Mouse (Mus musculus): Measurements from ENCODE around the gene 9630041A04Rik.
A peak's percentile ranks its signal among the peaks of the same experiment; 100 is the strongest.

Gene 9630041A04Rik

DNA sequence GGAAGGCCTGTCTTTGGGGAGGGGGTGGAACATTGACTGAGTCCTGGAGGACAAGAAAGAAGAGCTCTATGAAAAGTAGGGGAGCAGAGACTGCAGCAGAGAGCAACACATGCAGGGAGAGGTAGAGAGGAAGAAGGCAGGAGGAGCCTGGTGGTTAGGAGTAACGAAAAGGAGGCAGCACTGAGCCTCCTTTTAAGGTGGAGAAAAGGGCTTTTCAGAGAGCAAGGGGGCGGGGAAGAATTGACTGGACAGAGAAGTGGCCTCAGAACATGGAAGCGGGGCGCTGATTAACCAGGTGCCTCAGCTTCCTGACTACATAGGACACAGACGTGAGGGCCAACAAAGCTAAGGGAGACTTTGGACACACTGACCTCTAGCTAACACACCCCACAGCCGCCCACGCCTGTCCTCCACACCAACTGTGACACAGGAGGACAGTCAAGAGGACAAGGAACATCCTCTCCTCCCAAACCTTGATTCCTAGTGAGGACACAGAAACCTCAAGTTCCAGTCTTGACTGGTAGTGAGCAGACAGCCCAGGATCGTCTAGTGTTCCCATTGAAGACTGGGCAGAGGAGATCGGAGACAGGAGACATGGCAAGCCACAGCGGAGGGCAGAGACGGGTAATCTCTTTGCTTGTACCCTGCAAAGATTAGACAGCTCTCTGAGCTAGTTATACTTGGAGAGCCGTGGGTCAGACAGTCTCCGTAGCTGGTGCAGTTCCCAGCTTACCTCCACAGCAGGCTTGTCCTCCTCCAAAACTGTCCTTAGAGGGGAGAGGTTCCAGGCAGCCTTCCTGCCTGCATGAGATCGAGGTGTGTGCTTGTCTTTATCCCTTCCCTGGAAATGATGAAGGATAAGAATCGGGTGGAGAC lies at the start of gene 9630041A04Rik:
9630041A04Rik (plus strand) TSS at position 246 of the 876 bp plus-strand sequence.
- DNase-seq (ENCODE audit: low read depth, low spot score) = no peak

DNA sequence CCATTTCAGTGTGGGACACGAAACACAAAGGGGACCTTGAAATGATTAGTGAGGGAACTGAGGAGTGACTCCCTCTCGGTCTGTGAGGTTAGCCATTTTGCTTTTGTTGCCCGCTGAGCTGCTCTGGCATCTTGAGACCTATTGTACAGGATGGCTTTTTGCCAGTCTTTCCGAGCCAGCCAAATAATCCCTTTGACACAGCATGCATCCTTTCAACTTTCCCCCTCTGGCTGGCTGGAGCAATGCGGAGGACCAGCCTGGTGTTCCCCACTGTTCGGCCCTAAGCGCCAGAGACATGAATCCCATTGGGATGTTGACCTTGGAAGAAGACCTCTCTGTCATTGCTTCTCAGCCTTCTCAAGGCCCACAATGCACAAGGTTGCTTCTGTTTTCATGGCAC lies 37.7 kb upstream of the 9630041A04Rik start:
- no peak for DNase-seq (ENCODE audit: low read depth, low spot score)

DNA sequence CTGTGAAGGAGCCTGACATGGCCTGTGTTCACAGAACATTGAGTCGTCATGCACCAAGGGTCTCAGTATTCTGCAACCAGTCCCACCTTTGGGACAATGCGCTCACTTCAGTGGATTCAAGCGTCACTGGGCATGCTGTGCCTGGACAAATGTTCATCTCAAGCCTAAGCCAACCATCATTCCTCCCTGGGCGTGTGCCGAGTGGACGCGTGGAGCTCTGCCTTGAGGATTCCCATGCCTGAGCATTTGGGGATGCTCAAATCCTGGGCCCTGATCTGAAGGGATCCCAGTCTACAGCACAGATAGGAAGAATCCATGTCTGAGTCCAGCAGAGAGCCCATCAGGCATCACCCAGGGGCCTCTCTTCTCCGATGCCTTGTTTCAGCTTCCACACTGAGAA lies 36.0 kb upstream of the 9630041A04Rik start:
- DNase-seq (ENCODE audit: low read depth, low spot score) = no peak

DNA sequence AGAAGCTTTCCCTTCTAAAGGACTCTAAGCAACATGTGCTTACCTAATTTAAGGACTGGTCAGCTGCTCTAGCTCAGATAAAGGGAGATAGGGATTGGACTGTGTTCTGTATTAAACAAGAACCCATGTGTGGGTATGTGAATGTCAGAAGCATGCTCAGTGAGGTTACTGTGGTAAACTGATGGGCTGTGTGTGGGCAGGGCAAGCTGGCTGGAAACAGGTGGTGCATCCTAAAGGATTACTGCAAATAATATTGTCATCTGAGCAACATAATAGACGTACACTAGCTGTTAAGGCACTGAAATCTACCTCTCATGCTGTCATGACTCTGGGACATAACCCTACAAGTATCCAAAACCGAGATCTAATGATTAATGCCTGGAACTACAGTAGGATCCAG lies 28.0 kb upstream of the 9630041A04Rik start:
- DNase-seq (ENCODE audit: low read depth, low spot score) = no peak

DNA sequence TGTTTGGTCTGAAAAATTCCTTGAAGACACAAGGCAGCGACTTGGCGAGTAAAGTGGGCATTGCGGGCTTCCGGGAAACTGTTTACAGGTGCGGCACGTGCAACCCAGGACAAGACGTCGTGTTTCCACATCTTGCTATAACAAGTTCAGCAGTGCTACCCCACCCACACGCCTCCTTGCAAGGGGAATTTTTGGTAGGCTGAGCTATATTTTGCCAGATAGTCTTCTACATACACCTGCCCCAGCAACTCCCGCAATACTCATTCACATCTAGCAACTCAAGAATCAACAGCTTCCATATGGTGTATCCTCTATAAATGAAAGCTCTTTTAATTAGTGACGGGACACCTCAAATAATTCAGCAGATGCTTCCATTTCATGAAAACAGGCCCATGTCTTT lies 20.5 kb upstream of the 9630041A04Rik start:
- DNase-seq (ENCODE audit: low read depth, low spot score) = peak; percentile 52

DNA sequence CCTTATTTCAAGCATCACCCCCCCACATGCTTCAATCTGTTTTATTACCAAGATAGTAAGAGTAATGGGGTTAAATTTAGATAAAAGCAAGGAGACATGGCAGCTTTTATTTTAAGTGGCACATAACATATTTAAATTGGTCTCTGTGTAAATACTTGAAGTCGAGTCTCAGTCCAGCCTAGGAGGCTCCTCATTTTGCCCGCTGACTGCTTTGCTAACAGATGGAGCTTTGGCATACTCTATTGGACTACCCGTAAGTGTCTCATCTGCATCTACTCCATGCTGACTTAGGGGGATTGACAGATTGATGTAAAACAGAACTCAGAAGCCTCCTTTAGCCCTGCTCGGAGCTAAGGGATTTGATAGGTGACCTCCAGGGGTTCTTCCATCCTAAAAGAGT lies 17.7 kb upstream of the 9630041A04Rik start:
- no peak for DNase-seq (ENCODE audit: low read depth, low spot score)

DNA sequence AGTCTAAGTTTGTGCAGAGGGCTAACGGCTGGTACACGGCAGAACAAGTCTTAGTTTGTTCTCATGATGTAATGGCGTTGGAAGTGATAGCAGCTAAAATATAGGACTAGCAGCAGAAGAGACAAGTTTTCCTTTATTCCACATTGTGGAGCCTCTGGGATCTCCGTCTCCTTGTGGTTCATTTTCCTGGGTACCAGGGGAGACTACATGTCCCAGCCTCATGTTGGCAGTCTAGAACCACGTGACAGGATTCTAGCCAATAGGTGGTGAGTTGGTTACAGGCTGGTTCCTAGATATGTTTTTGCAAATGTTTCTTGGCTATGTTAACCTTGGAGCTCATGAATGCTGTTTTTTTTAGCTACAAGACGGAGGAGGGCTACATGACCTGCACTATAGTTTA lies 15.9 kb upstream of the 9630041A04Rik start:
- DNase-seq (ENCODE audit: low read depth, low spot score) = no peak

DNA sequence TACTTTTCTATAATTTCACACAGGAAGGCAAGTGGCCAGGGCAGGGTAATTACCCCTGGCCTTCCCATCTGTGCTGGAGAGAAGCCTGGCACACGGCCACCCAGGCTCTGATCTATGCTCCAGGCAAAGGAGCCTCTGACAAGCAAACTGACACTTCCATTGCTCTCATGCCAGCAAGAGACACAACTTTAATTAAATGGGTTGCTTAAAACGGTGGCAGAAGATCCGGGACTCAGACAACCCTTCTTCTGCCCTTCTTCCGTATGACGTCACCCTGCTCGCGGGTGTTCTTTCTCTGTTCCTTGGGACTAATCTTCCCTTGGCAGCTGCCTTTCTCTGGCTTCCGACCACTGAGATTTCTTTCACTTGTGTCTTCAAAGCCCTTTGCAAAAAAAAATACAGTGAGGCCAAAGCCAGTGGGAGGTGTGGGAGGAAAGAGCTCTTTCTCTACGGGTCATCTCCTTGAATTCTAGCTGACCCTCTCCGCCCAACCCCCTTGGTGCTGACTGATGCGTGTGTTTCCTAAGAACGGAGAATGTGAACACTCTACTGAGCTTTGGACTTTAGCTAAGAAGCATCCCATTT lies 932 bp downstream of the 9630041A04Rik start:
- no peak for DNase-seq (ENCODE audit: low read depth, low spot score)

DNA sequence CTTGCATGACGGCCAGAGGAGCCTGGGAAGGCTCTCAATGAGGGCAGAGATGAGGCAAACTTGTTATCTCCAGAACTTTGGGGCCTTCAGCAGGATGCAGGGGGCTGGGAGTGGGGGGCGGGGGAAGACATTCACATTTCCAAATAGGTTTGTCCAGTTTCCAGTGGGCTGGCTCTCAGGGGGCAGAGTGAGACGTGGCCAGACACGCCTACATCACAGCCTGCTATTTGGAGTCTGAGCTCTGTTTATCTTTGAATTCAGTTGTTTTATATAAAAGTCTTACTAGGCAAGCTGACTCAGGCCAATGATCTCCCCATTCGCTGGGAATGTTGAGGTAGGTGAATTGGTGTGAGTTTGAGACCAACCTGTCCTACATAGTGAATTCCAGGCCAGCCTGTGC lies 1.5 kb downstream of the 9630041A04Rik start:
- no peak for DNase-seq (ENCODE audit: low read depth, low spot score)

DNA sequence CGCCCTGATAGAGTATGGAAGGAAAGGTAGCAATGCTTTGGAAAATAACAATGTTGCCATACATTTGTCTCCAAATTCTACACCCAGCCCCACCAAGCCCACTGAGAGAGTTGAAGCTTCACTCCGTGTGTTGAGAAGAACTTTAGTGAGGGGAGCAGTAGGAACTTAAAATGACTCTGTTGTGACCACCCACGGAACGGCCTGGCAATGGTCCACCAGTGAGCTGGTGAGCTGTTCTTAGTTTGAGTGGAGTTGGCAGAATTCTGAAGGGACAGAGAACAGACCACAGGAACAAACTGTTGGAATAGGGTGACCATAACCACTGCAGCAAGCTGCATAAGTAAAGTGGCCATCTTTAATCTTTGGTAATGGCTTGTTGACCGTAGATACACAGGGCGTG lies 7.0 kb downstream of the 9630041A04Rik start:
- DNase-seq (ENCODE audit: low read depth, low spot score) = no peak

DNA sequence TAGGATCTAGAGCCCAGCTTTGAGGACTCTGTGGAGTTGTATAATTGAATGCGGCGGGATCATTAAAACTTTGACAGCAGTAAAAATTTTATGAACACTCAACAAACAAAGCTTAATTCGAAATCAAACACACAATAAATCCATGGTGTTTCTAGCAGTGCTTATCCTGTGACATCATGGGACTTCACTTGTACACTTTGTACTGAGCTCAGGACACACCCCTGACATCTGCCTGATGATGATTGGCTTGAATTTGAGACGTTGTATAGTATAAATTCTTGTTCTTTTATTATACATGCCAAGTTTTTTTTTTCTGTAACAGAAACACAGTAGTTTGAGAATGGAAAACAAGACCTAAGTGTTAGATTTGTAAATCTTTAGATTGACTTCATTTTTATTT lies 8.4 kb downstream of the 9630041A04Rik start:
- no peak for DNase-seq (ENCODE audit: low read depth, low spot score)

DNA sequence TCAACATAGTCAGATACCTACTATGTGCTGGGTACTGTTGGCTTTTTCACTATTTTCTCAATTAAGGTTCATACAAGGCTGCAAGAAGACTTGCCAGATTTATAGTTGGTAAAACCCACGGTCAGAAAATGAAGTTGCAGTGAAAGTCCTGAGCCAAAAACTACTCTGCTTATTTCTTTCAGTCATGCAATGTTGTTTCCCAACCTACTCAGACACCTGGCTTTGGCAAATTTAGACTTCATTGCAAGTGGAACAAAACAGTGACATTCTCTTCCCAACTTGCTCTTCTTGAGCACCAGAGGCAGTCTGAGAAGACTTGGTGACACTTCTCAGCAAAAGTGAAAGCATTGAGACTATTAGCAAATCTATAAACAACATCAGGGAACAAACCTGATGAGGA lies 13.7 kb downstream of the 9630041A04Rik start:
- DNase-seq (ENCODE audit: low read depth, low spot score) = peak; percentile 55

DNA sequence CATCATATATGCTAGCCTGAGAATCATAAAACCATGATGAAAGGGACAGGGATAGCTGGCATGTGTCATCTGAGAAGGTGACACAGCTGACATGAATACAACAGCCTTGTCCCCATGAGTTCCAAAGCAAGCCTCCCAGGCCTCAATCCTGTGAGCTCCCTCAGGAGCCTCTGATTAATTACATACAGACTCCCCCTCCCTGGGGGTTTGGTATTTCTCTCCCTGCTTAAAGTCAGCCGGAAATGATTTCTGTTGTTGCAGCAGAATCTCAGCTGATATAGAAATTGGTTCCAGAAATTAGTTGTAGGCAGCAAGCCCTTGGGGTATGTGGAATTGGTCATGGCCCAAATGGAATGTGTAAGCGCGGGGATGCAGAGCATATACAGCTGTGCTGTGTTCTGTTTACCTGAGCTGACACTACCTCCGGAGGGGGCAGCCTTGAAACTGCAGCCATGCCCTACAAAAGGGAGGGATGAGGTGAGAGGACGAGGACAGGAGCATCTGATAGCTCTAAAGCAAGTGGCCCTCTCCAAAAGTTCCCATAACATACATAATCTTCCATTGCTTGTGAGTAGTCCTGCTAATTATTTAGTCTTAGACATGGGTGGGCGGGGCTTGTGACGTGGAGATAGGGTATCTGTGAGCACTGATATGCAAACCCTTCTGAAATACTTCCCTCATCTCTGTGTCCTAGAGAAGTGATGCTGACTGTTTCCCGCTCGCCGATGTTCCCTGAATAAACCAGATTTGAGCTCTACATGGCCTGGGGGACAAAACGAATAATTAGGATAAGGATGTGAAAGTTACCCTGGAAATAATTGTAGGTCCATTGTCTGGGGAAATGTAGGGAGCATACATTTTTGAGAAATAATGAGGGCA lies 15.7 kb downstream of the 9630041A04Rik start:
- DNase-seq (ENCODE audit: low read depth, low spot score) = no peak

DNA sequence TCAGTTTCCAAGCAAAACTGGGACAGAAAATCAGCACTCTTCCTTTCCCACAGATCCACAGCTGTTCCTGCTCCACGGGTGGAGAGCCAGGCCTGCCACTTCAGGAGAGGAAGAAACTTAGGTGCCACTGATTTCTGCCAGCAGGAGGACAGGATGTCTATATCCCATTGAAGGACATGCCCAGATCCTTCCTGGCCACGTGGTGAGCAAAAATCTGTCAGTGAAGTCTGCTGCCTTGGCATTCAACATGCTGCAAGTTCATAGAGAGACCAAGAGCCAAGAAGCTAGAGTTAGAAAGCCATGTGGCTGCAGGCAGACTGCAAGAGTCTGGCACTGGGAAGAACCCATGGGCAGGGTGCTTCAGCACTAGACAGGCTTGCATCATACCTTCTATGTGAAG lies 21.7 kb downstream of the 9630041A04Rik start:
- no peak for DNase-seq (ENCODE audit: low read depth, low spot score)

DNA sequence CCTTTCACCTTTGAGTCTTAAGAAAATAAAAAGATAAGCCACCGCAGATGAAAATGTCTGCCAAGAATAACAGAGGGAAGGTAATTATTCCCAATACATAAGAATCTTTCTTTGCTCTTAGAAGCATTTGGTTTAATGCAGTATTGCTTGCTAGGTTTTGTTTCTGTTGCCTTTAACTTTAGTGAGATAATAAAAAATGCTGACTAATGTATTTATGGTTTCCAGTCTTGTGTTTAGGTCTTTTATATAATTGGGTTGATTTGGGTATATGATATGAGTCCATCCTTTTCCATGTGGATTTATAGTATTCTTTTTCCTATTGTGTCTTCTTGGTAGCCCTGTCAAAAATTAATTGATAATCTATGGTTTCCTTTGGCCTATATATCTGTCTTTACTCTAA lies 36.2 kb downstream of the 9630041A04Rik start:
- DNase-seq (ENCODE audit: low read depth, low spot score) = no peak

DNA sequence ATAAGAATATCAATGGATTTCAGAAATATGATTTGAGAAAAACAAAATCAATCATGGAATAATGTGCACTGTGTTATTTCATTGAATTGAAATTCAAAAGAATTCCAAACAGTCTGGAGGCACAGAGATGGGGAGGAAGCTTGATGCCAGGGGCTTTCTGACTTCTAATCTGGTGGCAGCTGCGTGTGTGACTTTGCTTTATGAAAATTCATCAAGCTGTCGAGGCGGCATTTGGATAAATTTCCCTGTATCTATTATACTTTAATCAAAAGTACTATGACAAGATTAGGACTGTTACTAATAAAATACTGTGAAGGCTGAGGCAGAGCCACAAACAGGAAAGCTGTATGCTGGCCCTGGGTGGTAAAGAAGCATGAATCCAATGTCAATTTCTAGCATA lies 41.8 kb downstream of the 9630041A04Rik start:
- no peak for DNase-seq (ENCODE audit: low read depth, low spot score)

DNA sequence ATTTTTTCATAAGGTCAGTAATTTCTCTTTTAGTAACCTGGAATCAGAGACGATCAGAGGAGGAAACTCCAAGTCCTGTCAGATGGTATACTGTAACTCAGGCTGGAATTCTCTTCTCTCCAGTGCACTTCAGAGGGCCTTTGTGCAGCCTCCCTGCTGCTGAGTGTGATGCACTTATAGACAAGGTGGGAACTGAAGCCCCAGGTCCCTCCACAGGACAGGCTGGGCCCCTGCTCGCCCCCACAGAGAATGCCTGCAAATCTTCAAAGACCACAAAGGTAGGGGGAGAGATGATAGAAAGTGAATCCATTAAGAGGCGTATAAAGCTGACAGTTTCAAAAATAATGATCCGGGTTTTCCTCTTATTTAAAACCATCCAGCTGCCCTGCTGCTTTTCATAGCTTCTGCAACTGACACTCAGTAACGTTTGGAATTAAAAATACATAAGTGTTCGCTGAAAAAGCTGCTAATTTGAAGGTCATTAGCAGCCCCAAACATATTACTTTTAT lies 46.2 kb downstream of the 9630041A04Rik start:
- no peak for DNase-seq (ENCODE audit: low read depth, low spot score)

DNA sequence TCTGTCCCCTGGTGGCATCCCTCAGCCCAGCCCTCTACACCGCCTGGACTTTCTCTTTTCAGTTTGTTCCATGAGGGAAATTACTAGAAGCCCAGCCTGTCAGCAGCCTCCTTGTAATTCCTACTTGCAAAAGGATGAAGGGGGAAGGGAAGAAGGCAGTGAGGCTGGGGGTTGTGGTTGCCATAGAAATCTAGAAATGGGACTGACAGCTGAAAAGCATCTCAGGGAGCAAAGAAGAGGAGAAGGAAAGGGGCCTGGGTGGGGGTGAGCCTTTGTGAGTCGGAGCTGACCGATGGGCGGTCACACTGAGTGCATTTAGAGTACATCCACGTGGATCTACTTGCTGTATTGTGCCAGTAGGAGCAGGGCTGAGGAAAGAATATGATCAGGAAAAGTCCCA lies 47.2 kb downstream of the 9630041A04Rik start:
- no peak for DNase-seq (ENCODE audit: low read depth, low spot score)

DNA sequence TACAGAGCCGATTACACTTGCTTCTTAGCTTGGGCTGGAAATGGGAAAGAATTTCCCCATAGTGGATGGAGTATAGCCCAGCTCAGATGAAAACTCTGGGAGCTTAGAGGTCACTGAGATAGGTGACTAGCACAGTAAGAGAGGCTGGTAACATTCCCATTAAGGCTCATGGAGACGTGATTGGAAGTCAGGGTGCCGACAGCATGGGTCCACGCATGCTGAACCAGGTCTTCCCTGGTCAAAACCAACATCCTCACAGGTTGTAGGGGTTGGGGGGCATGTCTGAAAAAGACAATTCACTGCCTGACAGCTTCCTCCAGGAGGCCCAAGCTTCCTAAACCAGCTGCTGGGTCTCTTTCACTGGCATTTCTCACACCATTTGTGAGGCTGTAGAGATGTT lies 47.9 kb downstream of the 9630041A04Rik start:
- DNase-seq (ENCODE audit: low read depth, low spot score) = no peak

DNA sequence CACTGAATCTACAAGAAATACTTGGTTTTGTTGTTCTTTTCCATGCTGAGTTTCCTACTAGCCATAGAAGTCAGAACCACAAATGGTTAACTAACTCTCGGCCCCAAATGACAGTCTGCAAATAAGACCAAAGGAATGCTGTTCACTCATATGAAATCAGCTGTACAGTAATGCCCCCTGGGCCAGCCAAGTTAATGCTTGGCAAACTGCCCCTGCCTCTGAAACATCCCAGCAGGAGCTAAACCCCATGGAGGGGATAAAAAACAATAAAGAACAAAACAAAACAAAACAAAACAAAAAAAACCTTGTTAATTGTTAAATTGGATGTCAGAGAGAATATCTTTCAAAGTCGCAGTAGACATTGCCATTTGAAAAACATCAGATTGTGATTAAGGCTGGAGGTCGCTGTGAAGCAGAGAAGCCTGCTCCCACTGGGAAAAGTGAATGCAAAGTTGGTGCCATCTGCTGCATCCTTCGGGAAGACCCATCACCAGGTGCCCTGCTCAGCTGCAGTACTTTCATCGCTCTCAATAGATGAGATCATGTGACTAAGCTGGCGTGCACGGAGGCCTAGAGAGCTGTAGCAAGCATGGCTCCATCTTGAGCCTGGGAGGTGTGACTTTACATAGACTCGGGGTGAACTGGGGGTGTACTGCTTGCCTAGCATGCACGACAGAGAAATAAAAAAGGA lies 49.7 kb downstream of the 9630041A04Rik start:
- no peak for DNase-seq (ENCODE audit: low read depth, low spot score)

DNA sequence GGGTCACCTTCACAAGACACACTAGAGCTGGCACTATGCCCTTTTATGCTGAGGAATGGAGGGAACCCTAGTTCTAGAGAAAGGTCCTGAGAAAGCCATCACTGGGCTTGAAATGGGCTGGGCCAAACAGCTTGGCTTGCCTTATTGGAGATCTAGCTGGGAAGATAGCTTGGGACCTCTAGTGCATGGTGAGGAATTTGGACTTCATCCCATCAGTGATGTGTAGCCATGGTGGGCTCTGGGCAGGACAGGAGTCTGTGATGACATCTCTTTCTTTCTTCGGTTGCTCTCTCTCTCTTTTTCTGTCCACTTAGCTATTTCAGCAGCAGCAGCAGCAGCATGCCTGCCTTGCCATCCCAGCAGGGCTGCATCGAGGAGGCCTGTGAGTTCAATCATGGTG lies 53.4 kb downstream of the 9630041A04Rik start:
- DNase-seq (ENCODE audit: low read depth, low spot score) = no peak

DNA sequence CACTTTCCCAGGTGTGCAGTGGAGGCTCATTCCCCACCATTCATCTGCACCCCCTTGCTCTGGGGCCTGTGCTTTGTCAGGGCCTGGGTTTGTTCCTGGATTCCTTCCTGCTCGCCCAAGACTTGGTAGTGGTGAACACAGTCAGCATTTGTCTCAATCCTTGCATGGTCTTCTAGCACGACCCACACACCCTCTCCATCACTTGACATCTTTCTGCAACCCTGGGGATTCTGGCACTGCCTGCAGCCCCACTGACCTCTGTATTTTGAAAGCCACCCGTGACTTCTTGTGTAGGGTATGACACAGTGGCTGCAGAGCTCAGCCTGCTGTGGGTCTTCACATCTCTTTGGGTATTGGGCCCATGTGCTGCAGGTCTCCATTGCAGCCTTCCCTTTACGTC lies 57.1 kb downstream of the 9630041A04Rik start:
- DNase-seq (ENCODE audit: low read depth, low spot score) = no peak
